In genomic region chr13:32853073-32853472, GRCm38 (mm10) we compare ENCODE assay signal across 32 mouse cellular contexts. TPM values are rescaled to one million over a fixed set of nuclear protein-coding genes. Genes with fewer than 3 reads are reported as not detected.
A peak's percentile ranks its signal among the peaks of the same experiment; 100 is the strongest.
DNase-seq lines count a peak whose midpoint lies in the region; ATAC-seq and TF ChIP-seq lines count a peak whose summit lies in the region.
"Had no signal": no experiment of that assay in that cellular context is flagged by ENCODE, and none has a peak within 500 bp of the region (broad histone marks: within the 10 kb centered on the region; RNA-seq: fewer than 3 reads in every experiment).

No protein-coding gene starts in this region.

- ATAC-seq in forebrain, postnatal 0 days, result peak; percentile 66
- ATAC-seq in forebrain, embryonic 13.5 days, result no peak; the same call in 1 of the 2 replicates
- peak; percentile 65 for ATAC-seq in hindbrain, embryonic 14.5 days (ENCODE audit: low FRiP score)
- ATAC-seq in hindbrain, postnatal 0 days, result peak; percentile 81
- ATAC-seq in midbrain, embryonic 15.5 days (replicated peaks), result peak; percentile 90

- no peak overlapping the region for H3K4me2 ChIP-seq in forebrain, postnatal 0 days (ENCODE audit: low read depth)
- no peak overlapping the region for H3K4me2 ChIP-seq in forebrain, embryonic 13.5 days
- no peak overlapping the region for H3K4me2 ChIP-seq in hindbrain, embryonic 14.5 days (replicated peaks)
- no peak overlapping the region for H3K4me2 ChIP-seq in hindbrain, postnatal 0 days (ENCODE audit: low read depth, low read length)
- H3K4me2 ChIP-seq in midbrain, embryonic 15.5 days, result no peak overlapping the region
- H3K4me2 ChIP-seq: embryonic facial prominence, embryonic 13.5 days; kidney, embryonic 15.5 days; limb, embryonic 13.5 days; liver, embryonic 13.5 days; stomach, embryonic 15.5 days had no signal

- no peaks in the 10 kb centered on the region for H3K4me1 ChIP-seq in forebrain, postnatal 0 days (ENCODE audit: insufficient read depth)
- 0 out of 2 replicates have a peak, but pooled peaks cover 4% of the 10 kb centered on the region for H3K4me1 ChIP-seq in forebrain, embryonic 13.5 days
- H3K4me1 ChIP-seq in hindbrain, embryonic 14.5 days (replicated peaks; ENCODE audit: control insufficient read depth, insufficient read depth, low read length), result no peaks in the 10 kb centered on the region
- H3K4me1 ChIP-seq in hindbrain, postnatal 0 days (ENCODE audit: insufficient read depth, low read length), result no peaks in the 10 kb centered on the region
- 0 out of 2 replicates have a peak, but pooled peaks cover 2% of the 10 kb centered on the region for H3K4me1 ChIP-seq in midbrain, embryonic 15.5 days

- no peak overlapping the region for H3K27ac ChIP-seq in forebrain, postnatal 0 days (ENCODE audit: low read depth, low read length)
- H3K27ac ChIP-seq in forebrain, embryonic 13.5 days, result no peak overlapping the region
- no peak overlapping the region for H3K27ac ChIP-seq in hindbrain, embryonic 14.5 days
- H3K27ac ChIP-seq in hindbrain, postnatal 0 days, result no peak overlapping the region
- 0 out of 2 replicates have a peak overlapping the region, but pooled peaks have one; percentile 20 for H3K27ac ChIP-seq in midbrain, embryonic 15.5 days
- H3K27ac ChIP-seq: embryonic facial prominence, embryonic 13.5 days; heart, embryonic 10.5 days; kidney, embryonic 15.5 days; limb, embryonic 13.5 days; liver, embryonic 13.5 days; stomach, embryonic 15.5 days had no signal

- no peak for DNase-seq in forebrain, postnatal 0 days
- DNase-seq in hindbrain, embryonic 14.5 days (ENCODE audit: low spot score), result peak; percentile 34
- peak; percentile 52 for DNase-seq in hindbrain, postnatal 0 days (ENCODE audit: low spot score)
- no peak for DNase-seq in urinary bladder, adult 2 months (ENCODE audit: low spot score)
- no peak for DNase-seq in layer of hippocampus, postnatal 25 days (ENCODE audit: extremely low spot score in 1 of 2, low spot score in 1 of 2)
- DNase-seq: adrenal gland, adult 2 months; B cell, adult 2 months; cerebellum, adult 11-12 months; cerebellum, postnatal 14 days; kidney, adult 11 months; liver, embryonic 13.5 days; lung, adult 2 months; lung, postnatal 14 days; right cerebral cortex, postnatal 4 days; thymus, postnatal 36 days had no signal

- no peak overlapping the region for H3K9ac ChIP-seq in forebrain, postnatal 0 days
- H3K9ac ChIP-seq in forebrain, embryonic 13.5 days, result no peak overlapping the region
- no peak overlapping the region for H3K9ac ChIP-seq in hindbrain, embryonic 14.5 days
- H3K9ac ChIP-seq in hindbrain, postnatal 0 days (replicated peaks; ENCODE audit: low read length), result no peak overlapping the region
- no peak overlapping the region for H3K9ac ChIP-seq in midbrain, embryonic 15.5 days
- H3K9ac ChIP-seq: embryonic facial prominence, embryonic 13.5 days; kidney, embryonic 15.5 days; limb, embryonic 13.5 days; liver, embryonic 13.5 days; stomach, embryonic 15.5 days had no signal

- no peaks in the 10 kb centered on the region for H3K27me3 ChIP-seq in forebrain, postnatal 0 days (ENCODE audit: insufficient read depth, low read length)
- H3K27me3 ChIP-seq in forebrain, embryonic 13.5 days, result no peaks in the 10 kb centered on the region
- H3K27me3 ChIP-seq in hindbrain, embryonic 14.5 days (ENCODE audit: control insufficient read depth, insufficient read depth, low read length), result no peaks in the 10 kb centered on the region
- no peaks in the 10 kb centered on the region for H3K27me3 ChIP-seq in hindbrain, postnatal 0 days (ENCODE audit: insufficient read depth, low read length)
- peaks cover 9% of the 10 kb centered on the region; the same call in 1 of the 2 replicates for H3K27me3 ChIP-seq in midbrain, embryonic 15.5 days (replicated peaks)
- H3K27me3 ChIP-seq: embryonic facial prominence, embryonic 13.5 days; kidney, embryonic 15.5 days; limb, embryonic 13.5 days; liver, embryonic 13.5 days; stomach, embryonic 15.5 days had no signal

- TF ChIP-seq CTCF in forebrain, postnatal 0 days (IDR thresholded peaks at IDR 0.05; ENCODE audit: low read depth), result no peak
- no peak for TF ChIP-seq CTCF in hindbrain, postnatal 0 days (IDR thresholded peaks at IDR 0.05; ENCODE audit: low read depth)

- no peak overlapping the region for H3K4me3 ChIP-seq in forebrain, postnatal 0 days (ENCODE audit: low read depth, low read length)
- no peak overlapping the region for H3K4me3 ChIP-seq in forebrain, embryonic 13.5 days
- H3K4me3 ChIP-seq in hindbrain, embryonic 14.5 days (replicated peaks; ENCODE audit: low read length), result no peak overlapping the region
- no peak overlapping the region for H3K4me3 ChIP-seq in hindbrain, postnatal 0 days (ENCODE audit: low read length)
- no peak overlapping the region for H3K4me3 ChIP-seq in midbrain, embryonic 15.5 days
- H3K4me3 ChIP-seq: embryonic facial prominence, embryonic 13.5 days; heart, embryonic 10.5 days; kidney, embryonic 15.5 days; limb, embryonic 13.5 days; liver, embryonic 13.5 days; stomach, embryonic 15.5 days had no signal

- H3K36me3 ChIP-seq in forebrain, postnatal 0 days (ENCODE audit: insufficient read depth), result no peaks in the 10 kb centered on the region
- H3K36me3 ChIP-seq in forebrain, embryonic 13.5 days (ENCODE audit: poor library complexity, severe bottlenecking), result no peaks in the 10 kb centered on the region
- H3K36me3 ChIP-seq in hindbrain, embryonic 14.5 days (replicated peaks; ENCODE audit: control insufficient read depth, insufficient read depth), result no peaks in the 10 kb centered on the region
- no peaks in the 10 kb centered on the region for H3K36me3 ChIP-seq in hindbrain, postnatal 0 days (ENCODE audit: insufficient read depth, low read length)
- H3K36me3 ChIP-seq in midbrain, embryonic 15.5 days (replicated peaks), result no peaks in the 10 kb centered on the region
- H3K36me3 ChIP-seq: embryonic facial prominence, embryonic 13.5 days; G1E; heart, embryonic 10.5 days; kidney, embryonic 15.5 days; limb, embryonic 13.5 days; liver, embryonic 13.5 days; stomach, embryonic 15.5 days had no signal

- no peaks in the 10 kb centered on the region for H3K9me3 ChIP-seq in forebrain, postnatal 0 days (ENCODE audit: low read length)
- no peaks in the 10 kb centered on the region for H3K9me3 ChIP-seq in forebrain, embryonic 13.5 days (replicated peaks)
- no peaks in the 10 kb centered on the region for H3K9me3 ChIP-seq in hindbrain, embryonic 14.5 days (ENCODE audit: control insufficient read depth, low read length)
- no peaks in the 10 kb centered on the region for H3K9me3 ChIP-seq in hindbrain, postnatal 0 days (ENCODE audit: low read length)
- H3K9me3 ChIP-seq in midbrain, embryonic 15.5 days, result no peaks in the 10 kb centered on the region
- H3K9me3 ChIP-seq: embryonic facial prominence, embryonic 13.5 days; G1E; heart, embryonic 10.5 days; kidney, embryonic 15.5 days; limb, embryonic 13.5 days; liver, embryonic 13.5 days; stomach, embryonic 15.5 days had no signal

- 31% methylated on average over 2 of the region's 2 CpGs for WGBS in forebrain, postnatal 0 days
- 39% methylated on average over 2 of the region's 2 CpGs for WGBS in forebrain, embryonic 13.5 days
- 43% methylated on average over 2 of the region's 2 CpGs for WGBS in hindbrain, embryonic 14.5 days
- 38% methylated on average over 2 of the region's 2 CpGs for WGBS in hindbrain, postnatal 0 days
- 15% methylated on average over 2 of the region's 2 CpGs for WGBS in midbrain, embryonic 15.5 days

RNA-seq across cellular contexts. Expression of gene Serpinb1a, which starts 2.1 kb away (rescaled TPM):
- total RNA-seq in forebrain, postnatal 0 days (2014; rRNA removed), result 0.48 and 1.2 TPM in 2 replicates
- polyA plus RNA-seq in forebrain, postnatal 0 days (2015; fragmentation: Nextera tagmentation; extraction: Ambion mirVana), result 3.5 and 4.2 TPM in 2 replicates
- polyA plus RNA-seq in forebrain, embryonic 13.5 days (2015; fragmentation: Nextera tagmentation; extraction: Ambion mirVana), result 0.22 and 0.97 TPM in 2 replicates
- 2.5 and 2.6 TPM in 2 replicates for polyA plus RNA-seq in hindbrain, embryonic 14.5 days (2014; fragmentation: Nextera tagmentation; extraction: Ambion mirVana)
- total RNA-seq in hindbrain, postnatal 0 days (2014; rRNA removed), result 0.18 and 0.94 TPM in 2 replicates
- polyA plus RNA-seq in hindbrain, postnatal 0 days (2015; fragmentation: Nextera tagmentation; extraction: Ambion mirVana), result 4.4 and 5.0 TPM in 2 replicates
- polyA plus RNA-seq in midbrain, embryonic 15.5 days (2015; fragmentation: Nextera tagmentation; extraction: Ambion mirVana), result 2.9 and 3.0 TPM in 2 replicates
- polyA plus RNA-seq in urinary bladder, adult 2 months (2012; rRNA removed), result 14.6 and 18.0 TPM in 2 replicates
- total RNA-seq in layer of hippocampus, postnatal 25 days (2021), result 1 to 10 TPM; 1.8 to 3.5 TPM
- polyA plus RNA-seq: G1E had no signal

RNA-seq across cellular contexts. Expression of gene Serpinb1c, which starts 44.9 kb away (rescaled TPM):
- not detected in 2 replicates for total RNA-seq in forebrain, postnatal 0 days (2014; rRNA removed)
- polyA plus RNA-seq in forebrain, postnatal 0 days (2015; fragmentation: Nextera tagmentation; extraction: Ambion mirVana), result 0.11 TPM in 1 of 2 replicates, not detected in the other
- not detected in 2 replicates for polyA plus RNA-seq in forebrain, embryonic 13.5 days (2015; fragmentation: Nextera tagmentation; extraction: Ambion mirVana)
- polyA plus RNA-seq in hindbrain, embryonic 14.5 days (2014; fragmentation: Nextera tagmentation; extraction: Ambion mirVana), result not detected in 2 replicates
- not detected in 2 replicates for total RNA-seq in hindbrain, postnatal 0 days (2014; rRNA removed)
- polyA plus RNA-seq in hindbrain, postnatal 0 days (2015; fragmentation: Nextera tagmentation; extraction: Ambion mirVana), result not detected in 2 replicates
- polyA plus RNA-seq in midbrain, embryonic 15.5 days (2015; fragmentation: Nextera tagmentation; extraction: Ambion mirVana), result not detected in 2 replicates
- 0.38 and 0.45 TPM in 2 replicates for polyA plus RNA-seq in urinary bladder, adult 2 months (2012; rRNA removed)
- total RNA-seq in layer of hippocampus, postnatal 25 days (2021), result not detected
- total RNA-seq: adrenal gland, adult 2 months; CH12.LX; G1E; granulocyte monocyte progenitor cell, adult 5-6 weeks; hematopoietic stem cell, adult 5-6 weeks; left cerebral cortex, postnatal 14 days; megakaryocyte progenitor cell, adult 5-6 weeks; monocyte, adult 5-6 weeks had no signal
- polyA plus RNA-seq: adrenal gland, adult 2 months; embryonic facial prominence, embryonic 13.5 days; G1E; heart, embryonic 10.5 days; kidney, embryonic 15.5 days; limb, embryonic 13.5 days; liver, embryonic 13.5 days; lung, adult 2 months; stomach, embryonic 15.5 days had no signal

RNA-seq across cellular contexts. Expression of gene D930007J09Rik, which starts 50.4 kb away (rescaled TPM):
- not detected in 2 replicates for total RNA-seq in forebrain, postnatal 0 days (2014; rRNA removed)
- not detected in 2 replicates for polyA plus RNA-seq in forebrain, postnatal 0 days (2015; fragmentation: Nextera tagmentation; extraction: Ambion mirVana)
- not detected in 2 replicates for polyA plus RNA-seq in forebrain, embryonic 13.5 days (2015; fragmentation: Nextera tagmentation; extraction: Ambion mirVana)
- not detected in 2 replicates for polyA plus RNA-seq in hindbrain, embryonic 14.5 days (2014; fragmentation: Nextera tagmentation; extraction: Ambion mirVana)
- total RNA-seq in hindbrain, postnatal 0 days (2014; rRNA removed), result not detected in 2 replicates
- not detected in 2 replicates for polyA plus RNA-seq in hindbrain, postnatal 0 days (2015; fragmentation: Nextera tagmentation; extraction: Ambion mirVana)
- not detected in 2 replicates for polyA plus RNA-seq in midbrain, embryonic 15.5 days (2015; fragmentation: Nextera tagmentation; extraction: Ambion mirVana)
- not detected in 2 replicates for polyA plus RNA-seq in urinary bladder, adult 2 months (2012; rRNA removed)
- total RNA-seq in layer of hippocampus, postnatal 25 days (2021), result 1 to 10 TPM in 1 of 2 experiments, not detected in 1; 2.7 TPM
- total RNA-seq: adrenal gland, adult 2 months; adrenal gland, postnatal 4 days; G1E; gastrocnemius, adult 8-10 months; granulocyte monocyte progenitor cell, adult 5-6 weeks; hematopoietic stem cell, adult 5-6 weeks; megakaryocyte progenitor cell, adult 5-6 weeks; monocyte, adult 5-6 weeks had no signal
- polyA plus RNA-seq: embryonic facial prominence, embryonic 13.5 days; G1E; heart, embryonic 10.5 days; heart, embryonic 16.5 days; kidney, embryonic 15.5 days; limb, embryonic 13.5 days; liver, embryonic 13.5 days; lung, adult 2 months; stomach, embryonic 15.5 days had no signal

RNA-seq across cellular contexts. Expression of gene Wrnip1, which starts 51.2 kb away (rescaled TPM):
- total RNA-seq in forebrain, postnatal 0 days (2014; rRNA removed), result 81.6 and 85.1 TPM in 2 replicates
- polyA plus RNA-seq in forebrain, postnatal 0 days (2015; fragmentation: Nextera tagmentation; extraction: Ambion mirVana), result 34.6 and 38.0 TPM in 2 replicates
- polyA plus RNA-seq in forebrain, embryonic 13.5 days (2015; fragmentation: Nextera tagmentation; extraction: Ambion mirVana), result 22.1 and 22.5 TPM in 2 replicates
- polyA plus RNA-seq in hindbrain, embryonic 14.5 days (2014; fragmentation: Nextera tagmentation; extraction: Ambion mirVana), result 29.9 and 34.6 TPM in 2 replicates
- 82.6 and 83.7 TPM in 2 replicates for total RNA-seq in hindbrain, postnatal 0 days (2014; rRNA removed)
- polyA plus RNA-seq in hindbrain, postnatal 0 days (2015; fragmentation: Nextera tagmentation; extraction: Ambion mirVana), result 29.0 and 29.9 TPM in 2 replicates
- 41.5 and 54.9 TPM in 2 replicates for polyA plus RNA-seq in midbrain, embryonic 15.5 days (2015; fragmentation: Nextera tagmentation; extraction: Ambion mirVana)
- 33.8 and 34.4 TPM in 2 replicates for polyA plus RNA-seq in urinary bladder, adult 2 months (2012; rRNA removed)
- 10 to 100 TPM; 58.1 to 60.7 TPM for total RNA-seq in layer of hippocampus, postnatal 25 days (2021)

Comparison
In these comparisons a context has a peak if more than half of its experiments do, and no peak if none do; other contexts are left out.
1. DNase-seq: peak in hindbrain, embryonic 14.5 days (single experiment) and hindbrain, postnatal 0 days (single experiment); none in forebrain, postnatal 0 days (single experiment), urinary bladder, adult 2 months (single experiment) and layer of hippocampus, postnatal 25 days (0 of 2).